Mouse (Mus musculus): ENCODE measurements around the gene Dusp7.

GRCm38 (mm10) chr9:106368831-106369501 is 534 bp downstream of the Dusp7 start:
- TF ChIP-seq CTCF (IDR thresholded peaks at IDR 0.05; ENCODE audit: low read depth, low read length) (peak; percentile 42; the same call in 1 of the 2 replicates), POLR2A (IDR thresholded peaks at IDR 0.05; ENCODE audit: extremely low read depth, insufficient read depth, low read length) (no peak)

All from liver, adult 2 months (tissue).